Mouse (Mus musculus) left cerebral cortex, adult 8-10 months (tissue): Measurements from ENCODE around the gene Uqcrc2. TPM values are rescaled to one million over a fixed set of nuclear protein-coding genes. Genes with fewer than 3 reads are reported as not detected.

Experiments used
- DNase-seq, 2 experiments: peaks; one replicate each; pipeline ENCODE4 v3.0.0; 2022; ENCODE audit warnings: low spot score in 2 of 2
- total RNA-seq, 4 experiments: library from RNA; stranded (reverse); gene quantifications; 2 replicates each; pipeline ENCODE4 v1.2.4; 2022

The Uqcrc2 gene
- total RNA-seq: 100 to 1,000 TPM; 248 to 256 (median 249) TPM

GRCm38 (mm10) chr7:120634711-120635361 is at the start of gene Uqcrc2:
TSS of gene Uqcrc2 (plus strand) at chr7:120635176.
- DNase-seq: peak; percentile 69 to 76

GRCm38 (mm10) chr7:120597203-120597743 is 37.7 kb upstream of the Uqcrc2 start:
- no peak for DNase-seq

- DNase-seq: peak in 1 of 2 experiments; percentile 7
Measured at GRCm38 (mm10) chr7:120597744-120598243, 37.2 kb upstream of the Uqcrc2 start.

- no peak for DNase-seq
Measured at GRCm38 (mm10) chr7:120598355-120598754, 36.6 kb upstream of the Uqcrc2 start.

DNA sequence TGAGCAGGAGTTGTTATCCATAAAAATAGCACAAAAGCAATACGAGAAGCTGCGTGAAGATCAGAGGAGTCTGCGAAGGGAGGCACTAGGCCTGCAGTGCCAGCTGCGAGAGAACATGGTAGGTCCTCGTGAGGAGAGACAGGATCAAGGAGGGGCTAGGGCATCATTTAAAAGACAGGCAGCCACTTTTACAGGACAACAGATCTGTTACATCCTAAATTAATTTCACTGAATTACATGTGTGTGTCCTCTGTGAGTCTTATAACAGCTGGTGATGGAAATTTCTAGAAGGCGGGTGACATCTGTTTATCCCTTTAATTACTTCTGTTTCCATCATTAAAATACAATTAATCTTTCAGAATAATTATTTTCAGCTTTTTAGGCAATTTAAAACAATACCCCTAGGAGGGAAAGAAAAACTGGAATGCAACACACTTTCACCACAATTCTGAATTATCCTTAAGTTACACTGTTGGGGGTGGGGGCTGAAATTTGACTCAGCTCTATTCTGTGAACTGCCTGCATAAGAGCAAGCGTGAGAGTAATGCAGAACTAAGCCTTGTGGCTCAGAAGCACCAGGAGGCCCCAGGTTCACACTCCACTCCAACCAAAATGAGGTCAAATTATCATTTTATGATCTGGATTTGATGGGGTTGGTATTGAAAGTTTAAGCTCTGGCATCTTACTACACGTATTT is 14.8 kb upstream of the Uqcrc2 start:
- no peak for DNase-seq

- DNase-seq: no peak
Measured at GRCm38 (mm10) chr7:120620841-120621240, 14.1 kb upstream of the Uqcrc2 start.

DNA sequence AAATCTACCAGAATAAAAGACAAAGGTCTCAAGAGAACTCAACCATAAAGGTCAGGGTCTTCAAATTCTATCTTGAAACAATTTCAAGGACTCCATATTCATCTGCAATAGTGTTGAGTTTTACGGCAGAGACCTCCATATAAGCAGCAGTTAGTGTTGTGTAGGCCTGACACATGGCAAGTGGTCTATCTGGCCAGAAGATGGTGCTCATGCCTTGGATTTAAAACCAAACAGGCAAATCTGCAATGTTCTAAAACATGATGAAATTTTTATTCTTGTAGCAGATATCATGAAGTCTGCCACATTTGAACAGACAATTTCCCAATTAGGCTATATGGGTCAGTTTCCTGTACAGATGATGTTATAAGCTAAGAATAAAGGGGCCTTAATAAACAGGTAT is 2.5 kb upstream of the Uqcrc2 start:
- DNase-seq: peak in 1 of 2 experiments; percentile 19

DNA sequence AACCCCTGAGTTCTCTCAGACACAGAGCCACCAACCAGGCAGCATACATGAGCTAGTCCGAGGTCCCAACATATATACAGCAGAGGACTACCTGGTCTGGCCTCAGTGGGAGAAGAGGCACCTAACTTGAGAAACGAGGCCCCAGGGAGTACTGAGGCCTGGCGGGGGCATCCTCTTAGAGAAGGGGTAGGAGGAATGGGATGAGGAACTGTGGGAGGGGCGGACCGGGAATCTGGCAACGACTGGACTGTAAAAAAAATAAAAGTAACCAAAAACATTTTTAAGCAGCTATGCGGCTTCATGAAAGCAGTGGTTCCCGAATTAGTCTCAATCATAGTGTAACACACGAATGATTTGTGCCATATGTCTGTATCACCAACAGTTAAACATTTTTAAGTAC is 675 bp upstream of the Uqcrc2 start:
- no peak for DNase-seq

- no peak for DNase-seq
Measured at GRCm38 (mm10) chr7:120635362-120635781, 396 bp downstream of the Uqcrc2 start.

DNA sequence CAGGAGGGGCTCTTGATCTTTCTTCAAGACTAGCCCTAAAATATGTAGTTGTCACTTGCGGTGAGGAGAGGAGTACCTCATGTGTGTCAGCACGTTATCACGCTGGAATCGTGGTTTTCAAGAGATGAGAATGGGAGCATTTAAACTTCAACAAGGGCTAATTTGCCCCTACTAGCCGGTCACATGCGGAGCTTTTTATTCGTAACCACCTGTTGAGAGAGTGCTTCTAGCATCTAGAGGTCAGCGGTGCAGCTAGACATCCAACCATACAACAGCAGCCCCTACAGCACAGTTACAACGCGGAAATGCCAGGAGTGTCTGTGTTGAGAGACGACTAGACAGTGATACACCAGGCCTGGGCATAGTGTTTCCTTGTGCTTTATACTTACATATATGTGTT is 845 bp downstream of the Uqcrc2 start:
- DNase-seq: no peak

DNA sequence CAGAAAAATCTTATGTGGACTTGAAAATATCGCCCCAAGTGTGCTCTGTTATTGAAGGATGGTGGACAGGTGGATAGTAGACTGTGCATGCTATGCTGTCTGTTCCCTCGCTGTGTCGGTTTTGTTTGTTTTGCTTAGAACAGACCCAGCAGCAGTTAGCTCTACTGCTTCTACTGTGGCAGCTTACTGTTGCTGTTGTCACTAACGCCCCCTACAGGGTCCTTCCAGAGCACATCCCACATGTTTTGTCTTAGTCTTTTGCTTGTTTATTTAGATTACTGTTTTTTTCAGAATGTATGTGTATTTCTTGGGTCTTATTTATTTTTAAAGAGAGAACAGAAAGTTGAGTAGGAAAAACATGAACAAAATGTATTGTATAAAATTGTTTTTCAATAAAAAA is 8.2 kb downstream of the Uqcrc2 start:
- no peak for DNase-seq

DNA sequence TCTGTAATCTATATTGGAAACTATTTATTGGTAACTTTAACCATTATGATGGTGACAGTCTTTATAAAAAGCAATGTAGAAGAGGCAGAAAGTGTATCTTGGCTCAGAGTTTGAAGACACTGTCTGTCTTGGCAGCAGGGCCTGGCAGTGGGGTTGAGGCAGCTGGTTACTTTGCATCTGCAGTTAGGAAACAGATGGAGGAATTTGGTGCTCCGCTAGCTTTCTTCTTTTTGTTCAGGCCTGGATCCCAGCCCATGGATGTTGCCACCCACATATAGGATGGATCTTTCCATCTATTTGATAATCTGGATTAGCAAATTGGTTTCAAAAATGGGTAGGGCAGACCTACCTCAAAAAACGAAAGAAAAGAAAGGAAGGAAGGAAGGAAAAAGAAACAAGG is 12.9 kb downstream of the Uqcrc2 start:
- DNase-seq: peak in 1 of 2 experiments; percentile 59

DNA sequence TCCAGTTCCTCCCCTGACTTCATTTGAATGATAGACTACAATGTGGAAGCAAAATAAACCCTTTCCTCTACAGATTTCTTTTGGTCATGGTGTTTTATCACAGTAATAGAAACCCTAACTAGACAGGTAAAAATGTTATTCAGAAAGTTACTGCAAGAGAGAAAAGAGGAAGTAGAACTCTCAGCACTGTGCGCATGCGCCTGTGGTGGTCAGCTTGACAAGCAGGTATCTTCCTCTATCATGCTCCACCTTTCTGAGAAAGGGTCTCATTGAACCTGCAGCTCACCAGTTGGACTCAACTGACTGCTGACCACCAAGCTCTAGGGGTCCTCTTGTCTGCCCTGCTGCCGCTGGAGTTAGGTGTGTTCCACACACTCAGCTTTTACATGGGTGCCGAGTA is 27.1 kb downstream of the Uqcrc2 start:
- DNase-seq: no peak

DNA sequence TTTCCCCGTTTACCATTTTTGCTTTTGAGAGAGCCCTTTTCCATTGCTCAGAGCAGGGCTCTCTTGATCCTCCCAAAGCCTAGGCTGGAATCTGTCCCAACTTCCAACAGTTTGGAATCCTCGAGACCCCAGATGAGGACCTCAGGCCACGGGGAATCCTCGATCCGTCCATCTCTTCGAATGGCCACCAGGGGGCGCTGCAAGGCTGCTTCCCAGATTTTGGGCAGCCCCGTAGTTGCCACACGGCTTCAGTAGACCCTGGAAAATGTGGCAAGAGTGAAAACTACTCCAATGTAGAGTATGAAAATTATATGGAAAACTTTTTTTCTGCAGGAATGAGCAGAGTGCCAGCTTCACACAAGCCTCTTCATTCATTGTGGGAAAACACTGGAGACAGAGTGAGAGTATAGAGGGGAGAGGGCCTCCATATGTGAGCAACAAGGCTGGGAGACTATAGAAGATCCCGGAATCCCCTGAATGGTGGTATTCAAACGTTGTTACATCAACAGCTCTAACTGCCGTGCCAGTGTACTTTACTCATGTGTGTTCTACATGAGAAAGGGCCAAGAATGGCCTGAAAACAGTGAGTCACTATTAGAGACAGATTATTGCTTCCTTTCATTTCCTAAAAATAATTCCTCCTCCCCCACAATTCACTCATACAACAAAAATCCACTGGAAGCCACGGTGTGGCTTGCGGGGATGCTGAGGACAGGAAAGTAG is 35.3 kb downstream of the Uqcrc2 start, which contains the start of gene Pdzd9:
Gene Pdzd9, minus strand, starts transcription at position 191 of the 723 bp plus-strand sequence.
- peak in 1 of 2 experiments; percentile 66 for DNase-seq

- no peak for DNase-seq
Measured at GRCm38 (mm10) chr7:120671271-120671670, 36.3 kb downstream of the Uqcrc2 start.

DNA sequence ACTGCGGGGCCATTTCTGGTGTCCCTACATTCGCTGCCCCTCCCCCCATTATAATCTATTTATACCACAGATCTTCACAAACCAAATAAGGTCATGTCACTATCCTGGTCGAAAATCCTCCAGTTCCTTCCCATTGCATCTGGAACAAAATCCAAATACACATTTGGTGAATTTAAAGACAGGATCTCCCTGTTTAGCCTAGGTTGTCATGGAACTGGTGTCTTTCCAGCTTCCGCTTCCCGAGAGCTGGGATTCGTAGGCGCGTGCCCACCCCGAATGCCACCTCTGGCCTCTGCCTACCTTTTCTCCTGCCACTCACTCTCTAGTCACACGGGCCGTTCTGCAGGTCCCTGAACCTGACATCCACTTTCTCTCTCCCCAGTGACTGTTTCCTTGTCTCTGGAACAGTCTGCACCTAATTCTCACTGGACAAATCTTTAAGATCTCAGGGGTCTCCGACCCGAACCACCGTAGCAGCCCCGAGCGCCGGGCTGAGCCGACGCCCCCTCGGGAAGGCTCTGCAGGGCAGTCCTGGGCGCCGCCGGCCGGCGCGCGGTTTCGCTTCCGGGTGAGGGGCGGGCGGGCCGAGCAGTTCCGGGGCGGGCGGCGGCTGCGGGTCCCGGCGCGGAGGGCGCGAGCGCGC is 42.1 kb downstream of the Uqcrc2 start, which contains the start of gene Mosmo:
Gene Mosmo, plus strand, starts transcription at position 618 of the 643 bp plus-strand sequence.
- DNase-seq: peak; percentile 30 to 50

DNA sequence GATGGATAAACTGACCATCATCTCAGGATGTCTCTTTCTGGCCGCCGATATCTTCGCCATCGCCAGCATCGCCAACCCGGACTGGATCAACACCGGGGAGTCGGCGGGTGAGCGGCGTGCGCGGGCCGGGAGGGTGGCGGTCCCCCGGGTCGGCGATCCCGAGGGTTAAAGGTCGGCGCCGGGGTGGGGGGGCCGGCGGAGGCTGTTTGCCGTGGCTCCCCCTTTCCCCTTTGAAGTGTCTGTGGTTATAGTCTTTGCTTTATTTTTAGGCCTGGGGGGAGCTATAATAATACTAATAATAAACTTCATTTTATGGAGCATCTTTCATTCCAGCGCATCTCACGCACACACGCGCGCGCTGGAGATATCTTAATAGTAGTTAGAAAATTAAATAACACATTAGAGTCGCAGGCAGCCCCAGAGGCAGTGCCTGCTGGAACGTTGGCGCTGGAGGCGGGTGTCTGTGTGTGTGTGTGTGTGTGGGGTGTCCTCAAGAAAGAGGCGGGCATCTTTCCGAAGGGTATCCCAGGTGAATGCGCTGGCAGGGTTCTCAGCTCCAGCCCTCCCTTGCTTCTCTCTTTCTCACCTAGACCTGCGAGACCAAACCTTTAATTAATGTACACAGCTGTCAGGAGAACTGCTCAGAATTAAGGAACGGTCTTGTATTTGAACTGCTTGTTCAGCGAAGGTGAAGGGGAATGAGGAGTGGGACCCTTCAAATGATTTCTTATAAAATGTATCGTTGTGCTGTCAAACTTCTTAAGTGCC is 43.0 kb downstream of the Uqcrc2 start:
- peak; percentile 28 to 44 for DNase-seq

- DNase-seq: no peak
Measured at GRCm38 (mm10) chr7:120679023-120679422, 44.0 kb downstream of the Uqcrc2 start.

DNA sequence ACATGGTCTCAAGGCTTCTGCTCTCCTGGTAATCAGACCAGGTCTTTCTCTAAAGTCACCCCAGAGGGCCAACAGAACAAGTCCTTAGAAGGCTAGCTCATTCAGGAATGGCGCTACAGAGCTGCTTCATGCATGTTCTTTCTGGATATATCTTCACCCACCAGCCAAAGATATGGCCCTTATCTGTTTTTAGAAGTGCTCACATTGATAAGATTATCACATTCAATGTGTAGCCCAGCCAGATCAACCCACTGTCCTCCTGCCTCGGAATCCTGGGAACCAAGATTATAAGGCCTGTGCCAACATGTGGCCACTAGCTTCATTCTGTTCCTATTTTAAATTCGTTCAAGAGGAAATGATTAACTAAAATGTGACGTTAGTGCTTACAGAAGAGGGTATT is 47.0 kb downstream of the Uqcrc2 start:
- DNase-seq: no peak

- no peak for DNase-seq
Measured at GRCm38 (mm10) chr7:120684731-120685161, 49.8 kb downstream of the Uqcrc2 start.
